Mouse (Mus musculus) mouse embryonic stem cell (cell line): ENCODE measurements around the gene Acta1.

Experiments used
- in situ Hi-C, 2 experiments: fragments of 300-500 bp; cut with MboI; formaldehyde crosslinking; loops; 1 replicate in 1 of 2; 3 replicates in 1 of 2; pipeline ENCODE4 v1.14.3; 2019 to 2020; ENCODE audit warnings: low sequenced_read_pairs in 2 of 2, low pct_unique_long_range_greater_than_20kb in 1 of 2, mixed read lengths in 1 of 2; ENCODE audit not compliant: unreplicated experiment in 1 of 2

Acta1 gene

GRCm38 (mm10) chr8:123887956-123888355 lies 6.6 kb downstream of the Acta1 start:
- in situ Hi-C loops, result no loop called here

GRCm38 (mm10) chr8:123887163-123887562 lies 7.4 kb downstream of the Acta1 start:
- in situ Hi-C loops, result no loop called here

- in situ Hi-C loops, result no loop called here
Observed at GRCm38 (mm10) chr8:123884721-123885565, 9.6 kb downstream of the Acta1 start.

- in situ Hi-C loops, result no loop called here
Observed at GRCm38 (mm10) chr8:123883094-123883493, 11.5 kb downstream of the Acta1 start.

GRCm38 (mm10) chr8:123882412-123882811 lies 12.1 kb downstream of the Acta1 start:
- in situ Hi-C loops, result no loop called here

- in situ Hi-C loops, result no loop called here
Observed at GRCm38 (mm10) chr8:123880821-123881350, 13.7 kb downstream of the Acta1 start.

GRCm38 (mm10) chr8:123880271-123880670 lies 14.3 kb downstream of the Acta1 start:
- in situ Hi-C loops, result no loop called here

- in situ Hi-C loops, result no loop called here
Observed at GRCm38 (mm10) chr8:123877865-123878264, 16.7 kb downstream of the Acta1 start.

- in situ Hi-C loops, result no loop called here
Observed at GRCm38 (mm10) chr8:123874324-123874723, 20.2 kb downstream of the Acta1 start.

GRCm38 (mm10) chr8:123873364-123873763 lies 21.2 kb downstream of the Acta1 start:
- in situ Hi-C loops, result no loop called here

GRCm38 (mm10) chr8:123872048-123872447 lies 22.5 kb downstream of the Acta1 start:
- in situ Hi-C loops, result no loop called here

GRCm38 (mm10) chr8:123866971-123867370 lies 27.6 kb downstream of the Acta1 start:
- in situ Hi-C loops, result no loop called here

GRCm38 (mm10) chr8:123865786-123866185 lies 28.8 kb downstream of the Acta1 start:
- in situ Hi-C loops, result no loop called here

GRCm38 (mm10) chr8:123860386-123860785 lies 34.2 kb downstream of the Acta1 start:
- in situ Hi-C loops, result no loop called here

- in situ Hi-C loops, result no loop called here
Observed at GRCm38 (mm10) chr8:123859648-123860259, 34.8 kb downstream of the Acta1 start, which contains the start of gene Ccsap. Ccsap (minus strand) TSS chr8:123860209.

- in situ Hi-C loops, result no loop called here
Observed at GRCm38 (mm10) chr8:123858941-123859647, 35.5 kb downstream of the Acta1 start.

GRCm38 (mm10) chr8:123858574-123858940 lies 36.0 kb downstream of the Acta1 start:
- in situ Hi-C loops, result no loop called here

GRCm38 (mm10) chr8:123857361-123857760 lies 37.2 kb downstream of the Acta1 start:
- in situ Hi-C loops, result no loop called here
